Mouse (Mus musculus): ENCODE measurements around the gene Abca6. TPM values are rescaled to one million over a fixed set of nuclear protein-coding genes. Genes with fewer than 3 reads are reported as not detected.

The Abca6 gene
- total RNA-seq, 2 experiments from 2014 or later = 2.7 to 3.7 TPM

DNA sequence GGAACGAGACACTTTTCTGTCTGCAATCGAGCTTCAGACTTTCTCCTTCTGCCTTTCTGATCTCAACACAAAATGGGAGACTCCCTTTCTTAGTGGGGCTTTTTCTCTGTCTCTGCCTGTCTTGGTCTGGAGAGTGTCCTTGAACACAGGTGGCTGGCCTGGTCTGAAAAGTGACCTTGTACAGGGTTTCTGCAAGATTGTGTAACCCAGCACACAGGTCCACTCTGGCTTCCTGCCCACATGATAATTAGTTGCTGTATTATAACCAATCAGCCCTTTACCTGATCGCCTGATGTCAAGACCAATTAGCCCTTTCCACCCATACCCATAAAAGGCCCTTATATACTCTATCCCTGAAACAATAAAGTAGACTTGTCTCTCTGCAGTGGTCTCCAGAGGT lies 52.7 kb downstream of the Abca6 start:
- DNase-seq (ENCODE audit: low spot score) = no peak

DNA sequence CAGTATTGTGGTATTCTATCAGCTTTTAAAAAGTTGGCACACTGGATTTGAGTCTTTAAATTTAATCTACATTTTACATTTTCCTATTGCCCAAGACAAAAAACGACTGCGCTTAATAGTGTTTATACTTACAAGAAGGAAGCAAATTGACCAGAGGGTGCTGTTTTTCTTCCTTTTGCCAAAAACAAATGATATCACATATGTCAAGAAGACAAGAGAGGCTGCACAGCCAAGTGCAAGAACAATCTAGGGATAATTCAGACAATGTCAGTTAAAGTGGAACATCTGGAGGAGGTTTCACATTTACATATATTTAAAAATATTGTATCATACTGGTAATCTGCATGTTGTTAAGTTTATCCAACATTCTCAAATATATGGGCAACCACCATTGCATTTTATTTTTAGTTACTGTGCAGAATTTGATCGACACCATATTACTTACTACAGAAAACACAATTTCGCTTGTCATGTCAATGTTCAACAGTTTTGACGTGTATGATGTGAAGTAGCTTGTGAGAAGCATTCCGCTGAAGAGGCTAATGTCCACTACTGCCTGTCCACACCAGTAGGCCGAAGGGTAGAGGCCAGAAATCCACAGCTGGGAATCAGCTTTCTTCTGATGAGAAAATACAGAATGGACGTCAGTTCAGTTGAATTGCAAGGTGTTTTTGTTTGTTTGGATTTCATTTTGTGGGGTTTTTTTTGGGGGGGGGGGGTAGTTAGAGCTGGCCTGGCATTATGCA lies 54.8 kb downstream of the Abca6 start:
- DNase-seq (ENCODE audit: low spot score) = no peak

DNA sequence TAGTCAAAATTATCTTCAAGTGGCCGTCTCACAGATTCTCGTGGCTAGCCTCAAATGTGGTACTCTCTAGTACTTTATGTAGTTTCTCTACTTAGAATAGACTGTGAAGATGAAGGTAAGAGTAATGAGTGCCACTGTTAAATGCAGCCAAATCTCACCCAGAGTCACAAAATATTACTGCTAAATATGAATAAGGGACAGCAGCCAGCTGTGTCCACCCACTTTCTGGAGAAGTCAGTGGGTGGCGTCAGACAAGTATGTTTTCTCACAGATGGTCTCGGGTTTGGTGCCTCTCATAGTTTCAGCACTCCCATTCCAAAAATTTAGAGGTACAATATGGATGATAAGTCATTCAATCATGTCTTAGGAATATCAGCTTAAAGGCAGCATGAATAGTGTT lies 56.3 kb downstream of the Abca6 start:
- no peak for DNase-seq (ENCODE audit: low spot score)

DNA sequence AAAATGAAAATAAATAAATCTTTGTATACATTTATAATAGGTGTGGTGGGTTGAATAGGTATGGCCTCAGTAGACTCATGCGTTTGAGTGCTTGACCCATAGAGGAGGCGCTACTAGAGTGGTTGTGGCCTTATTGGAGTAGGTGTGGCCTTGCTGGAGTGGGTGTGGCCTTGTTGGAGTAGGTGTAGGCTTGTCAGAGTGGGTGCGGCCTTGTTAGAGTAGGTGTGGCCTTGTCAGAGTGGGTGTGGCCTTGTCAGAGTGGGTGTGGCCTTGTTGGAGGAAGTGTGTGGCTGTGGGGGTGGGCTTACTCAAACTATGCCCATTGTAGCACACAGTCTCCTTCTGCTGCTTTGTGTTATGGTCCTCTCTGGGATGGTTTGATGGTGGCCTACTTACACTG lies 80.4 kb downstream of the Abca6 start:
- no peak for DNase-seq (ENCODE audit: low spot score)

DNA sequence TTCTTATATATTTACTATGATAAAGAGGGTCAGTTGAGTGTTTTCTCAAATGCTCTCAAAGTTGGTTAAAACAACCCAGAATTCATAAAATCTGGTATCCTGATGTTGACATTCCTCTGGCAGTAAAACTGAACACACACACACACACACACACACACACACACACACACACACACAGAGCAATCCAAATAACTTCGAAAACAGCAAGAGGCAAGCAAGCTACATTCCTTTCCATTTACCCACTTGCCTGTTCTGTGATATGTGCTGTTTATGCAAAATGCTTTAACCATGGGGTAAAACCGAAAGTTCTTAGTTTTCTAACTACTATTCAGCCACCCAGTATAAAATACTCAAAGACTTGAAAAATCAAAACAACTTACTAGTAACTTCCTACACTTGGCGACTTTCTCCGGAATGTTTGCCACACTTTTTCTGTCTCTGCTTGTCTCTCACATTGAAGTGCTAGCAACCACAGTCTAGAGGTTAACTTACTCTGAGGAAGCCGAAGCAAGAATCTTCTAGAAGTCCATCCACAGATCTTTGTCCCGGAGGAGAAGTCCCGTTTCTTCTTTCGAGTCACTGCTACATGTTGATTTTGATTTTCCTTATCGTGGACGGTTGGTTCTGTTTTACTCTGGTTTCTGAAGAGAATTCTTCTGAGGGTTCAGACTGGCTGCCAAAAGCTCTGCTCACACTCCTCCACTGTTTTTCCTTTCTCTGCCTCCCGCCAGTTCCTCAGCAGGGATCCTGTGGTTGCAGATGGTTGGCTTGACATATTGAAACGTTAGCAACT lies 83.9 kb downstream of the Abca6 start, which contains the start of gene Abca9:
Abca9 (minus strand) TSS at position 738 of the 793 bp plus-strand sequence.
- peak; percentile 44 for DNase-seq (ENCODE audit: low spot score)

DNA sequence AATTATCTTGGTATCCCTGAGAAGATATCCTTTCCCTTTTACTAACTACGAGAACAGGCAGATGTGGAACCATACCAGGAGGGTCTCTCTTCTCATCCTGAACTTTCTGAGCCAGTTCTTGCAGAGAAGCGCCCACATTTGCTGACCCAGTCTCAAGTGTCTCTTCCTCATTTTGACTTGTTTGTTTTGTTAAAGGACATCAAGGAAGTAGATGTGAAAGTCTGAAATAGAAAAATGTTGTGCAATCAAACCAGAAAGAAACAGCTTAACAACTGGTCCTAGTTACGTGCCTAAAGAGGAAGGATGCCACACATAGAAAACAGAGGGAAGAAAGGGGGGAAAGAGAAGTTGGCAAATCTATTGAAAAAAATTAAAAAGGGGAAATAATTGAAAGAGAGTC lies 85.8 kb downstream of the Abca6 start:
- no peak for DNase-seq (ENCODE audit: low spot score)

DNA sequence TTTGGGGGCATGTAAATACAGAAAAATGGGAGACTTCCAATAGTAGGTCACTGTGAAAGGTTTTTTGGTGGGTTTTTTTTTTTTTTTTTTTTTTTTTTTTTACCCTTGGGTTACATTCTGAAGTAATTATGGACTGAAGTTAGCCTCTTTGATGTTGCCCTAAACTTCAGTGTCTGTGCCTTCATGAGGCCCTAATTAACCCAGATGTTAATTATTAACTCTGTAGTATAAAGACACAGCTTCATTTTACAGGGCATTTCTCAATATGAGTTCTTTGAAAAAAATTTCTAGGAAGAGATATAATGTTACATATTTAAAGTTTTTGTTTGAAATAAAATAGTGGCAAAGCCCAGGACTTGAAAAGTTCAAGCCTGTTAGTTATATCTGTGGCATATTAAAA lies 86.2 kb downstream of the Abca6 start:
- no peak for DNase-seq (ENCODE audit: low spot score)

DNA sequence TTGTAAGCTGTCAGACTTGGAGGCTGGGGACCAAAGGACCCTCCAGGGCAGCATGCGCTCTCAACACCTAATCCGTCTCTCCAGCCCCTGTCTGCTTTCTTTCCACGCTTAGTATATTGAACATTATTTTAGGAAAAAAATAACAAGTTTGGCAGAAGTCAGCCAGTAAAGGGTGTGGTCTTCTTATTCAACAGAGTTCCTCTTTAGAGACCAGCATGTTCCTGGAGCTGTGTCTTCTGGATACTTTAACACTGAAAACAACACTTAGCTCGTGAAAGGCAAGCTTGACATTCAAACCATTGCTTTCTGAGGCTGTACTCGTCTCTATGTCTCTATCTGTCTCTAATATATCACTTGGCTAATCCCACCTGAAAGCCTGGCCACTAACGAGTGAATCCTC lies 94.5 kb downstream of the Abca6 start:
- no peak for DNase-seq (ENCODE audit: low spot score)

DNA sequence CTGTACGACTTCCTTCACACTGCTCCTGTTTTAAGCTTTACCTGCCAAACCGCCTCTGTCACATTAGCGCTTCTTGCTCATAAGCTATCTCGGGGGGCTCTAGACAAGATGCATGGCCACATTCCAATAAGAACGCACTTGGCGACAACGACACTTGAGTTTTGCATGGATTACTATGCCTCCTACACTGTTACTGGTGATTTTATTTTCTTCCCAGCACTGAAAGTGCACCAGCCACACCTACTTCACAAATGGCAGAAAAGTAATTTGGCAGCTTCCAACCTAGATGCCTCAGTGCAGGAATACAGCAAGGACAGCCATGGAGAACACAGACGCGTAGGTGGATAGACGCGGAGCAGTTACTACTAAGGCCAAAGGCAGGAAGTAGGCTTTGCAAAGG lies 95.6 kb downstream of the Abca6 start:
- DNase-seq (ENCODE audit: low spot score) = no peak

DNA sequence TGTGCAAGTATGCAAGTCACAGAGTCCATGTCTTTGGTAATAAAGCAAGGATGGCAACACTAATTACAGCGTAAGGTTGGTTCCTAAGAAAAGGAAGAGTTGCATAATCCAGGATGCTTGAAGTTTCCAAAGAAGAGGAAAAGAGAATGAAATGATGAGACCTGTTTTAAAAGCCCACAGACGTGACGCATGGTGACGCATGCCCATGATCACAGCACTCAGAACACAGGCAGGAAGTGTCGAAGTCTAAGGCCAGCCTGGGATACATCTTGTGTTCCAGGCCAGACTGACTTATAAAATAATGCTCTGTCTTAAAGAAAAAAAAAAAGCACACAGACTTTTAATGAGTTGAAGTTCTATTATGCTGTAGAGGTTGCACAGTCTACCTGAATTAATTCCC lies 103.9 kb downstream of the Abca6 start:
- DNase-seq (ENCODE audit: low spot score) = no peak

DNA sequence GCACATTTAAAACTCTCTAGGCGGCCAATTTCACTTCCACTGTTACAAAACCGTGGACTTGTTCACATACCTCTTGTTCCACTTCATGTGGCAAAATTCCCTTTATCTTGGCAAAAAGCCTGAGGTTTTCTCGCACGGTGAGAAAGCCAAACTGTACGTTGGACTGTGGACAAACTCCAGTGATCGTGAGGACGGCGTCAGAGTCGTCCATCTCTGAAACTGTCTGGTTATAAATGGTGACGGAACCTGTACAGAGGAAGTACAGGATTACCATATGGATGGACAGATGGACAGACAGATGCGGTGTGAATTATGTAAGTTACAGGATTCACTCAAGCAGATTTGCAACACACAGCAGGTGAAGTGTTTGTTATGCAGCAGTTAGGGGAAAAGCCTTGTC lies 106.2 kb downstream of the Abca6 start:
- DNase-seq (ENCODE audit: low spot score) = no peak

DNA sequence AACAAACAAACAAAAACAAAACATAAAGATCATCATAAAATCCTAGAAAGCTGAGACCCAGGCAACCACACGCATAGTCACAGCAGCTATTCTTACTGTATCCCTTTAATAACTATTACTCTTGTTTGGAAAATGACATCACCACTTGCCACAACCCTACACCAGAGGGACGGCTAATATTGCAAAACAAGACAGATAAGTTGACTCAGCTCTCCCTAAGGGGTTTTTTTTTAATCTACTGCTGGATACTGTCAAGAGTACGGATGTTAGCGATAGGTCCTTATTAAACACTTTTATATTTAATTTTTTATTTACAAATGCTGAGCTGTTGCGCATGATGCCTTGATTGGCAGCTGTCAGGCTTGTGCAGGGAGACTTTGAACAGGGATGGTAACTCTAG lies 120.8 kb downstream of the Abca6 start:
- DNase-seq (ENCODE audit: low spot score) = peak; percentile 21

Other genes starting within 250 kb of the Abca6 start
- 10 to 100 TPM; 29.0 to 38.6 TPM for gene Abca8a, start 155.8 kb downstream of the Abca6 start, total RNA-seq (2021)
- gene Abca9, start 83.6 kb downstream of the Abca6 start, total RNA-seq (2021) = 10 to 100 TPM in 1 of 2 experiments, 1 to 10 TPM in 1; 8.4 to 12.9 TPM
- 10 to 100 TPM in 1 of 2 experiments, 1 to 10 TPM in 1; 9.5 to 12.8 TPM for gene Abca5, start 85.9 kb upstream of the Abca6 start, total RNA-seq (2021)
- gene Map2k6, start 147.3 kb upstream of the Abca6 start, total RNA-seq (2021) = 10 to 100 TPM; 39.2 to 49.0 TPM

Data from gastrocnemius, adult 18-20 months (tissue).